Mouse (Mus musculus): Measurements from ENCODE around the gene Gm49359. TPM values are rescaled to one million over a fixed set of nuclear protein-coding genes. Genes with fewer than 3 reads are reported as not detected.
"Not testable (repeated sequence)": the region's sequence is repeated elsewhere in the genome, so short reads cannot be mapped to it uniquely, and the experiment has no call there.

Gm49359 gene
- total RNA-seq (2014; fragmentation: Nextera tagmentation) (19.2 and 31.2 TPM in 2 replicates), total RNA-seq (2017) (13.1 and 18.5 TPM in 2 replicates), polyA plus RNA-seq (2012) (0.70 and 1.1 TPM in 2 replicates)

DNA sequence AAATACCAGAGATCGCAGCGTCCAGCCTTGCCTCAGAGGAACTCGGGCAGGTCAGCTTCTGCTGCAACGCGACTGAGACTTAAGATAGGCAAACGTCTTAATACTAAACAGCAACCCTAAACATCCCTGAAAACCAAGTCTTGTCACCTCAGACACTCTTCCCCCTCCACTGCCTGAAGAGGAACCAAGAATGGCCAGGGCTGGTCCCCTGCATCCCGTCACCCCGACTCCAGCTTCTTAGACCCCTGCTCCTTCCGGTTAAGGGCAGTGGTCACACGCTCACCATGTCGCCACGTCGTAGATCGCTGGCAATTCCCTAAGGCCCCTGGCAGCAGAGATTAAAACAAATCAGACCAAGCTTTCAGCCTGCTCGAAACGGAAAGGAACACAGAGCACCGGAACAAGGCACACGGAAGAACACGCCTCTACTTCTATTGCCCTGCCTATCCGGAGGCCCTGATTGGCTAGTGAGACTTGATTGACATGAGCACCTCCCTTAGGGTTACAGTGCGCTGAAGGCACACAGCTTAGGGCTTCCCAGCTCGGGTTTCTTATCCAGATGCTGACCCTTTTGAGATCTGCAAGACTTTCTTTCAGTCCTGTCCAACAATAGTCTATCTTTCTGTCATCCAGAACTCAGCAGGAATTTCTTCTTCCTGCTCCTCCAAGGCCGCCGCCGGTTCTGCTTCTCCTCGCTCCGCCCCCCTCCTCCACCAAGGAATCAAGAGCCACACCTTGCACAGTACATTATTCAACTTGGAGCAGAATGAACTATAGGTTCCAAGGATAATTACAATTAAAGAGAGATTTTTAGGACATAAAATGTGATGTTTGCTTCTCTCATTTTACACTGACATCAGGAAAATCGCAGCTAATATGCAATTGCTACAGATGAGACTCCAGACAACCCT is at the start of gene Gm49359:
Gene Gm49359, minus strand, starts transcription at position 409 of the 911 bp plus-strand sequence.
- H3K4me1 ChIP-seq (ENCODE audit: insufficient read depth, low read depth, low read length); H3K36me3 ChIP-seq (replicated peaks); H3K9me3 ChIP-seq (replicated peaks); H3K27me3 ChIP-seq (ENCODE audit: insufficient read depth, low read length): not testable (repeated sequence)
- H3K4me3 ChIP-seq (ENCODE audit: low read depth, low read length): peak within 1 kb of the TSS; percentile 77
- ATAC-seq (ENCODE audit: extremely low read depth, insufficient number of reproducible peaks, low FRiP score, poor library complexity, severe bottlenecking): peak; percentile 100
- peak; percentile 75 for DNase-seq (ENCODE audit: low spot score)

DNA sequence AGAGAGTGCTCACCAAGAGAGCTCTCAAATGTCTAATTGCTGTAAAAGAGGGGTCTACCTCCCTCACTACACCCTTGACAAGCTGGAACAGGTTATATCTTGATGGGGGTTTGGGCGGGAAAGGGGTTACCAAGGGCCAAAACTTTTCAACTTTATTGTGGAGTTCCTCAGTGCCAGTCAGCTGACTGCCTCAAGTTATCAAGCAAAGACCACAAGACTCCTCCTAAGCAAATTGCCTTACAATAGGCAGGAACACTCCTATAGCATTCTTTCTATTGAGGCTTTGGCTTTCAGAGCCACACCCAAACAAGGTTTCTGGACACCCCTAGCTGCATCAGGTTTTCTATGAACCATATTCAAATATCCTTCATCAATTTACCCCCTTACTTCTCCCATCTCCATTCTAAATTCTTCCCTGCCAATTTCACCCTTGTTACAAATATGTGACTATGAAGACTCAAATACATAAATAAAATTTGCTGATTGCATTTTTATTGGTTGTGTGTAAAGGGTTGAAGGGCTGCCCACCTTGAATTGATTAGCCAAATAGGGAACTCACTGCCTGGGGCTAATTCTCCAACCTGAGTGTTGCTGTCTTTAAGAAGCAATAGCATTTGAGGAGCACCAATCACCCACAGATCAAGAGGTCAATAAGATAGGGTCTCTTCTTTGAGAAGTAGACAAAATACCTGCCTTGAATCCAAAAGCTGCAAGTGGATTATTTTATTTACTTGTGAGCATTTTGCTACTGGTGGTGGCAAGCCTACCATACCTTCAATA is 44.2 kb upstream of the Gm49359 start:
- DNase-seq (ENCODE audit: low spot score); H3K4me1 ChIP-seq (ENCODE audit: insufficient read depth, low read depth, low read length); H3K36me3 ChIP-seq (replicated peaks); H3K9me3 ChIP-seq (replicated peaks); ATAC-seq (ENCODE audit: extremely low read depth, insufficient number of reproducible peaks, low FRiP score, poor library complexity, severe bottlenecking); H3K27me3 ChIP-seq (ENCODE audit: insufficient read depth, low read length); H3K4me3 ChIP-seq (ENCODE audit: low read depth, low read length): not testable (repeated sequence)

DNA sequence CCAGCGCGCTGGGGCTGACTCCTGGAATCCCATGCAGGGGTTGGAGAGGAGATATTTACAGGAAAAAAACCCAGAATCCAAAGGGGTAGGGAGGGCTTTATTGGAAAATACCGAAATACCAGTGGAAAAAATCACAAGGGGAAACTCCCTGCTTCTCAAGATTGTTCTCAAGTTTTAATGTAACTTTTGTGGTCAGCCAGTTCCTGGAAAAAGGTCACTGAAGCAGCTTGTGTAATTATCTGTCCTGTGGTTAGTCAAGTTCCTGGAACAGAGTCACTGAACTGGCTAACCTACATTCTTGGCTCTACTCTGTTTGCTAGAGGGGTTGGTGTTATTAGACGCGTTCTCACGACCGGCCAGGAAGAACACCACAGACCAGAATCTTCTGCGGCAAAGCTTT is 6.0 kb upstream of the Gm49359 start:
- ATAC-seq (ENCODE audit: extremely low read depth, insufficient number of reproducible peaks, low FRiP score, poor library complexity, severe bottlenecking): peak; percentile 28; the same call in 1 of the 2 replicates
- H3K36me3 ChIP-seq (replicated peaks); DNase-seq (ENCODE audit: low spot score); H3K9me3 ChIP-seq (replicated peaks); H3K4me3 ChIP-seq (ENCODE audit: low read depth, low read length); H3K4me1 ChIP-seq (ENCODE audit: insufficient read depth, low read depth, low read length); H3K27me3 ChIP-seq (ENCODE audit: insufficient read depth, low read length): not testable (repeated sequence)

DNA sequence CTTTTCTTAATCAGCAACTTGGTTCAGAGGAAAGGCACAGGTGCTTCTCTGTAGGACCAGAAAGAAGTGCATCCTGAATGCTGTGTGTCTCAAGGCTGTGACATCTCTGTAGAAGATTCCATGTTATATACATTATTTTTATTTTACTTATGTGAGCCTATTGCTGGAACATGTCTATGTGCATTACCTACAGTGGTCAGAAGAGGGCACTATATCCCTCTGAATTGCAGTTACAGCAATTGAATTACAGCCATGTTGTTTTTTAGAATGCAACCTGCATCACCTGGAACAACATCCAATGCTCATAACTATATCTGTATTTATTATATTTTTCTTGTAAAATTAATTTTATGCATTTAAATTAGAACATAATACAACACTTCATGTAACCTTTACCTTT is 3.3 kb upstream of the Gm49359 start:
- DNase-seq (ENCODE audit: low spot score); H3K4me3 ChIP-seq (ENCODE audit: low read depth, low read length); H3K27me3 ChIP-seq (ENCODE audit: insufficient read depth, low read length); H3K4me1 ChIP-seq (ENCODE audit: insufficient read depth, low read depth, low read length); H3K9me3 ChIP-seq (replicated peaks); H3K36me3 ChIP-seq (replicated peaks): not testable (repeated sequence)
- peak; percentile 40; the same call in 1 of the 2 replicates for TF ChIP-seq CTCF (IDR thresholded peaks at IDR 0.05; ENCODE audit: low read depth, low read length)
- ATAC-seq (ENCODE audit: extremely low read depth, insufficient number of reproducible peaks, low FRiP score, poor library complexity, severe bottlenecking): peak; percentile 34; the same call in 1 of the 2 replicates

Other genes with a start within 250 kb of the Gm49359 start
- gene Gm3604, start 83.7 kb downstream of the Gm49359 start, total RNA-seq (2014; fragmentation: Nextera tagmentation): 6.9 and 8.8 TPM in 2 replicates
- gene Gm3604, start 83.7 kb downstream of the Gm49359 start, total RNA-seq (2017): 6.7 and 8.3 TPM in 2 replicates
- 0.14 and 0.35 TPM in 2 replicates for gene Gm3604, start 83.7 kb downstream of the Gm49359 start, polyA plus RNA-seq (2012)
- 1.3 and 6.5 TPM in 2 replicates for gene Zfp935, start 91.7 kb upstream of the Gm49359 start, total RNA-seq (2014; fragmentation: Nextera tagmentation)
- 0.06 TPM in 1 of 2 replicates, not detected in the other for gene Zfp935, start 91.7 kb upstream of the Gm49359 start, total RNA-seq (2017)
- 0.29 TPM in 1 of 2 replicates, not detected in the other for gene Zfp935, start 91.7 kb upstream of the Gm49359 start, polyA plus RNA-seq (2012)
- gene Zfp934, start 104.4 kb upstream of the Gm49359 start, total RNA-seq (2014; fragmentation: Nextera tagmentation): 12.3 and 16.4 TPM in 2 replicates
- 4.8 and 8.1 TPM in 2 replicates for gene Zfp934, start 104.4 kb upstream of the Gm49359 start, total RNA-seq (2017)
- 0.14 and 0.28 TPM in 2 replicates for gene Zfp934, start 104.4 kb upstream of the Gm49359 start, polyA plus RNA-seq (2012)
- not detected in 2 replicates for gene 6720489N17Rik, start 157.3 kb upstream of the Gm49359 start, total RNA-seq (2014; fragmentation: Nextera tagmentation)
- 0.05 TPM in 1 of 2 replicates, not detected in the other for gene 6720489N17Rik, start 157.3 kb upstream of the Gm49359 start, total RNA-seq (2017)
- not detected in 2 replicates for gene 6720489N17Rik, start 157.3 kb upstream of the Gm49359 start, polyA plus RNA-seq (2012)